ENCODE assay signal across 12 mouse cellular contexts in genomic region chr19:33068351-33068955, GRCm38 (mm10).
DNase-seq lines count a peak whose midpoint lies in the region; ATAC-seq and TF ChIP-seq lines count a peak whose summit lies in the region.
"Had no signal": no experiment of that assay in that cellular context is flagged by ENCODE, and none has a peak within 500 bp of the region (broad histone marks: within the 10 kb centered on the region; RNA-seq: fewer than 3 reads in every experiment).

No protein-coding gene starts in this region.

- no peaks in the 10 kb centered on the region for H3K9me3 ChIP-seq in hindbrain, embryonic 14.5 days (ENCODE audit: control insufficient read depth, low read length)
- H3K9me3 ChIP-seq in hindbrain, embryonic 16.5 days (ENCODE audit: control insufficient read depth, low read length): no peaks in the 10 kb centered on the region
- H3K9me3 ChIP-seq in embryonic facial prominence, embryonic 12.5 days: no peaks in the 10 kb centered on the region
- H3K9me3 ChIP-seq: heart, embryonic 15.5 days had no signal

- 0 out of 2 replicates have a peak, but pooled peaks have one; percentile 51 for ATAC-seq in hindbrain, embryonic 14.5 days (ENCODE audit: low FRiP score)
- no peak for ATAC-seq in hindbrain, embryonic 16.5 days
- peak; percentile 88 for ATAC-seq in Patski
- peak; percentile 80 for ATAC-seq in embryonic facial prominence, embryonic 12.5 days (ENCODE audit: insufficient number of reproducible peaks, insufficient read depth, low FRiP score, low TSS enrichment)

- in situ Hi-C loops in Patski (cut with MboI; ENCODE audit: low pct_unique_long_range_greater_than_20kb): loop anchor here (5.0 kb wide), 2 partner anchors 154 to 311 kb away; partner anchors contain the start of gene Pten

- CTCF ChIA-PET in Patski (lab: Charles Lee): interaction anchor here (0.8 kb wide), 1 partner anchor 34 kb away, joined by 3 read pairs; no protein-coding TSS in a partner anchor

- WGBS in hindbrain, embryonic 14.5 days: 70% methylated on average over 11 of the region's 11 CpGs
- 71% methylated on average over 11 of the region's 11 CpGs for WGBS in hindbrain, embryonic 16.5 days
- WGBS in embryonic facial prominence, embryonic 12.5 days: 34% methylated on average over 11 of the region's 11 CpGs

- no peak for DNase-seq in hindbrain, embryonic 14.5 days (ENCODE audit: low spot score)
- DNase-seq in Patski (ENCODE audit: low read depth, low spot score): peak; percentile 73
- peak; percentile 21 for DNase-seq in lung, postnatal 36 days
- DNase-seq in retina, embryonic 14.5 days (ENCODE audit: low spot score): no peak
- DNase-seq in gastrocnemius, postnatal 10 days: no peak
- DNase-seq: cerebellum, adult 2 months; kidney, postnatal 10 days; thymus, postnatal 36 days had no signal

- H3K27me3 ChIP-seq in hindbrain, embryonic 14.5 days (ENCODE audit: control insufficient read depth, insufficient read depth, low read length): no peaks in the 10 kb centered on the region
- no peaks in the 10 kb centered on the region for H3K27me3 ChIP-seq in hindbrain, embryonic 16.5 days (replicated peaks; ENCODE audit: control insufficient read depth, insufficient read depth, low read length)
- no peaks in the 10 kb centered on the region for H3K27me3 ChIP-seq in Patski
- no peaks in the 10 kb centered on the region for H3K27me3 ChIP-seq in embryonic facial prominence, embryonic 12.5 days
- H3K27me3 ChIP-seq: heart, embryonic 15.5 days had no signal

- no peaks in the 10 kb centered on the region for H3K36me3 ChIP-seq in hindbrain, embryonic 14.5 days (replicated peaks; ENCODE audit: control insufficient read depth, insufficient read depth)
- no peaks in the 10 kb centered on the region for H3K36me3 ChIP-seq in hindbrain, embryonic 16.5 days (ENCODE audit: control insufficient read depth, insufficient read depth, low read length)
- H3K36me3 ChIP-seq in embryonic facial prominence, embryonic 12.5 days: no peaks in the 10 kb centered on the region
- H3K36me3 ChIP-seq: heart, embryonic 15.5 days had no signal

- POLR2A ChIA-PET in Patski (lab: Charles Lee): interaction anchor here (0.8 kb wide), 1 partner anchor 17 kb away, joined by 3 read pairs; no protein-coding TSS in a partner anchor

- no peak overlapping the region for H3K4me3 ChIP-seq in hindbrain, embryonic 14.5 days (replicated peaks; ENCODE audit: low read length)
- no peak overlapping the region for H3K4me3 ChIP-seq in hindbrain, embryonic 16.5 days (ENCODE audit: low read length)
- no peak overlapping the region for H3K4me3 ChIP-seq in embryonic facial prominence, embryonic 12.5 days
- H3K4me3 ChIP-seq: heart, embryonic 15.5 days; left cerebral cortex, adult 2 months had no signal

- H3K4me2 ChIP-seq in hindbrain, embryonic 14.5 days (replicated peaks): no peak overlapping the region
- H3K4me2 ChIP-seq in hindbrain, embryonic 16.5 days (ENCODE audit: low read length): no peak overlapping the region
- H3K4me2 ChIP-seq in embryonic facial prominence, embryonic 12.5 days (replicated peaks): no peak overlapping the region
- H3K4me2 ChIP-seq: heart, embryonic 15.5 days had no signal

- no peak overlapping the region for H3K27ac ChIP-seq in hindbrain, embryonic 14.5 days
- H3K27ac ChIP-seq in hindbrain, embryonic 16.5 days (ENCODE audit: low read depth, low read length): no peak overlapping the region
- H3K27ac ChIP-seq in embryonic facial prominence, embryonic 12.5 days: peak overlapping the region; percentile 67; the same call in 1 of the 2 replicates
- H3K27ac ChIP-seq: heart, embryonic 15.5 days; left cerebral cortex, adult 2 months had no signal

- H3K9ac ChIP-seq in hindbrain, embryonic 14.5 days: no peak overlapping the region
- no peak overlapping the region for H3K9ac ChIP-seq in hindbrain, embryonic 16.5 days (ENCODE audit: low read depth, low read length)
- H3K9ac ChIP-seq in embryonic facial prominence, embryonic 12.5 days: no peak overlapping the region
- H3K9ac ChIP-seq: heart, embryonic 15.5 days had no signal

- no peaks in the 10 kb centered on the region for H3K4me1 ChIP-seq in hindbrain, embryonic 14.5 days (replicated peaks; ENCODE audit: control insufficient read depth, insufficient read depth, low read length)
- no peaks in the 10 kb centered on the region for H3K4me1 ChIP-seq in hindbrain, embryonic 16.5 days (ENCODE audit: control insufficient read depth, insufficient read depth, low read depth, low read length)
- H3K4me1 ChIP-seq in embryonic facial prominence, embryonic 12.5 days: peaks cover 26% of the 10 kb centered on the region

- TF ChIP-seq CTCF in Patski (IDR thresholded peaks at IDR 0.05): no peak

Comparison
In these comparisons a context has a peak if more than half of its experiments do, and no peak if none do; other contexts are left out.
1. DNase-seq: peak in Patski (single experiment) and lung, postnatal 36 days (single experiment); none in hindbrain, embryonic 14.5 days (single experiment), retina, embryonic 14.5 days (single experiment) and gastrocnemius, postnatal 10 days (single experiment).